Mouse (Mus musculus) heart, postnatal 10 days (tissue): Measurements from ENCODE around the gene C87436. TPM values are rescaled to one million over a fixed set of nuclear protein-coding genes. Genes with fewer than 3 reads are reported as not detected.

ENCODE experiments used
- DNase-seq, 2 experiments: peaks; one replicate each; pipeline ENCODE4 v3.0.0; 2021
- intact Hi-C: fragments of 180-260 bp; cut with DNase I; formaldehyde crosslinking; loops from one replicate; pipeline ENCODE4 v1.15.1; 2025
- total RNA-seq, 2 experiments: library from RNA; stranded (reverse); gene quantifications; 2 replicates each; pipeline ENCODE4 v1.2.3; 2021

Gene C87436
- total RNA-seq, 2 experiments from 2014 or later = 10.5 to 11.4 TPM

- DNase-seq = no peak
- intact Hi-C loops = no loop called here
Measured at GRCm38 (mm10) chr6:86505671-86506070, 67.5 kb downstream of the C87436 start.

- intact Hi-C loops = no loop called here
- no peak for DNase-seq
Measured at GRCm38 (mm10) chr6:86506309-86506708, 68.1 kb downstream of the C87436 start.

GRCm38 (mm10) chr6:86507116-86507515 lies 68.9 kb downstream of the C87436 start:
- intact Hi-C loops = no loop called here
- DNase-seq = no peak

GRCm38 (mm10) chr6:86508736-86509135 lies 70.6 kb downstream of the C87436 start:
- no peak for DNase-seq
- intact Hi-C loops = no loop called here

GRCm38 (mm10) chr6:86509194-86509865 lies 71.2 kb downstream of the C87436 start:
- no peak for DNase-seq
- intact Hi-C loops = no loop called here

- intact Hi-C loops = no loop called here
- no peak for DNase-seq
Measured at GRCm38 (mm10) chr6:86509866-86510200, 71.7 kb downstream of the C87436 start.

- DNase-seq = no peak
- intact Hi-C loops = no loop called here
Measured at GRCm38 (mm10) chr6:86510979-86511378, 72.8 kb downstream of the C87436 start.

- DNase-seq = no peak
- intact Hi-C loops = no loop called here
Measured at GRCm38 (mm10) chr6:86513296-86513695, 75.1 kb downstream of the C87436 start.

- intact Hi-C loops = no loop called here
- DNase-seq = peak; percentile 73 to 79
Measured at GRCm38 (mm10) chr6:86516021-86516420, 77.8 kb downstream of the C87436 start.

GRCm38 (mm10) chr6:86519767-86520345 lies 81.7 kb downstream of the C87436 start:
- DNase-seq = no peak
- intact Hi-C loops = no loop called here

- intact Hi-C loops = no loop called here
- DNase-seq = no peak
Measured at GRCm38 (mm10) chr6:86522001-86522911, 84.1 kb downstream of the C87436 start.

Other genes with a start within 250 kb of the C87436 start
- gene Tgfa, start 243.2 kb upstream of the C87436 start, total RNA-seq = 1 to 10 TPM; 1.5 to 2.1 TPM
- gene Fam136a, start 72.7 kb upstream of the C87436 start, total RNA-seq = 10 to 100 TPM; 26.4 to 31.3 TPM
- gene Snrpg, start 67.1 kb upstream of the C87436 start, total RNA-seq = 10 to 100 TPM; 64.9 to 74.6 TPM
- 10 to 100 TPM; 62.8 to 70.7 TPM for gene Pcyox1, start 41.2 kb upstream of the C87436 start, total RNA-seq
- 10 to 100 TPM; 43.1 to 54.0 TPM for gene Tia1, start 34.2 kb upstream of the C87436 start, total RNA-seq
- under 1 TPM in 1 of 2 experiments, not detected in 1; 0.93 TPM for gene Gm44790, start 11.7 kb upstream of the C87436 start, total RNA-seq
- gene Pcbp1, start 87.9 kb downstream of the C87436 start, total RNA-seq = 100 to 1,000 TPM; 205 to 210 TPM
- gene Asprv1, start 189.8 kb downstream of the C87436 start, total RNA-seq = under 1 TPM in 1 of 2 experiments, not detected in 1; 0.22 TPM
- gene Mxd1, start 230.8 kb downstream of the C87436 start, total RNA-seq = 1 to 10 TPM; 5.7 to 7.3 TPM
- 10 to 100 TPM; 45.9 to 47.1 TPM for gene Snrnp27, start 246.1 kb downstream of the C87436 start, total RNA-seq